Mouse (Mus musculus) layer of hippocampus, postnatal 36 days (tissue): ENCODE measurements around the gene Mettl17. TPM values are rescaled to one million over a fixed set of nuclear protein-coding genes. Genes with fewer than 3 reads are reported as not detected.

Experiments used
- DNase-seq, 2 experiments: peaks; one replicate each; pipeline ENCODE4 v3.0.0; 2022
- microRNA-seq, 2 experiments: library from miRNA; unstranded; fragments of <30 nt; microRNA quantifications; one replicate each; pipeline ENCODE4 v1.2.0; 2021
- total RNA-seq, 2 experiments: library from RNA; stranded (reverse); gene quantifications; 2 replicates each; pipeline ENCODE4 v1.2.3; 2021

The Mettl17 gene
- total RNA-seq, 2 experiments from 2014 or later: 40.8 to 50.5 TPM

GRCm38 (mm10) chr14:51929968-51930367 is 45.3 kb downstream of the Mettl17 start:
- no peak for DNase-seq

GRCm38 (mm10) chr14:51930824-51931223 is 46.2 kb downstream of the Mettl17 start:
- DNase-seq: peak; percentile 49 to 57

GRCm38 (mm10) chr14:51932092-51933020 is 47.7 kb downstream of the Mettl17 start:
- DNase-seq: no peak

GRCm38 (mm10) chr14:51939005-51939404 is 54.4 kb downstream of the Mettl17 start:
- DNase-seq: no peak

GRCm38 (mm10) chr14:51940944-51941560 is 56.4 kb downstream of the Mettl17 start:
- DNase-seq: no peak

GRCm38 (mm10) chr14:51941577-51941976 is 56.9 kb downstream of the Mettl17 start:
- no peak for DNase-seq

- no peak for DNase-seq
These were observed 57.6 kb downstream of the Mettl17 start for GRCm38 (mm10) chr14:51942236-51942635.

Small RNA genes lying within 50 kb of the gene (microRNA-seq; reads per million reads assigned to microRNA genes)
- 0 reads per million in 2 experiments for gene Gm27375

Other genes starting within 250 kb of the Mettl17 start
- not detected for gene Gm4181, start 249.2 kb upstream of the Mettl17 start, total RNA-seq
- not detected for gene Gm17079, start 189.4 kb upstream of the Mettl17 start, total RNA-seq
- not detected for gene Gm5800, start 167.7 kb upstream of the Mettl17 start, total RNA-seq
- not detected for gene Ang4, start 111.3 kb upstream of the Mettl17 start, total RNA-seq
- not detected for gene AY358078, start 84.8 kb upstream of the Mettl17 start, total RNA-seq
- gene Ear6, start 31.1 kb upstream of the Mettl17 start, total RNA-seq: not detected
- 10 to 100 TPM in 1 of 2 experiments, 1 to 10 TPM in 1; 8.1 to 11.0 TPM for gene Slc39a2, start 8.0 kb downstream of the Mettl17 start, total RNA-seq
- gene Ndrg2, start 29.3 kb downstream of the Mettl17 start, total RNA-seq: 100 to 1,000 TPM; 824 to 861 TPM
- gene Tppp2, start 33.6 kb downstream of the Mettl17 start, total RNA-seq: not detected
- not detected for gene Rnase13, start 37.9 kb downstream of the Mettl17 start, total RNA-seq
- gene Arhgef40, start 99.9 kb downstream of the Mettl17 start, total RNA-seq: 10 to 100 TPM; 31.4 to 39.9 TPM
- gene Tmem253, start 130.8 kb downstream of the Mettl17 start, total RNA-seq: under 1 TPM in 1 of 2 experiments, not detected in 1; 0.65 TPM
- gene Zfp219, start 135.9 kb downstream of the Mettl17 start, total RNA-seq: 10 to 100 TPM; 42.5 to 44.4 TPM
- not detected for gene Olfr221, start 157.6 kb downstream of the Mettl17 start, total RNA-seq
- gene Hnrnpc, start 219.2 kb downstream of the Mettl17 start, total RNA-seq: 100 to 1,000 TPM; 279 to 281 TPM
- gene Rpgrip1, start 225.9 kb downstream of the Mettl17 start, total RNA-seq: 1 to 10 TPM; 1.1 to 2.3 TPM